Mouse (Mus musculus) kidney, postnatal 36 days (tissue): ENCODE results near the gene Cdh13.

ENCODE experiments used
- DNase-seq, 2 experiments: peaks; one replicate each; pipeline ENCODE4 v3.0.0; 2021 to 2022; ENCODE audit warnings: mixed read lengths in 2 of 2

Gene Cdh13

GRCm38 (mm10) chr8:118455245-118455644, 171.7 kb downstream of the Cdh13 start:
- DNase-seq: no peak

- no peak for DNase-seq
These were observed 181.9 kb downstream of the Cdh13 start for GRCm38 (mm10) chr8:118465330-118465948.

- no peak for DNase-seq
These were observed 194.1 kb downstream of the Cdh13 start for GRCm38 (mm10) chr8:118477587-118477986.

GRCm38 (mm10) chr8:118488735-118489134, 205.2 kb downstream of the Cdh13 start:
- DNase-seq: no peak

GRCm38 (mm10) chr8:118502509-118502908, 219.0 kb downstream of the Cdh13 start:
- no peak for DNase-seq

- no peak for DNase-seq
These were observed 225.9 kb downstream of the Cdh13 start for GRCm38 (mm10) chr8:118509426-118509825.

GRCm38 (mm10) chr8:118513259-118513658, 229.7 kb downstream of the Cdh13 start:
- DNase-seq: peak; percentile 30 to 48

GRCm38 (mm10) chr8:118515616-118516015, 232.1 kb downstream of the Cdh13 start:
- DNase-seq: no peak

- no peak for DNase-seq
These were observed 233.5 kb downstream of the Cdh13 start for GRCm38 (mm10) chr8:118517071-118517470.

- DNase-seq: no peak
These were observed 234.7 kb downstream of the Cdh13 start for GRCm38 (mm10) chr8:118518030-118518741.

- DNase-seq: no peak
These were observed 235.2 kb downstream of the Cdh13 start for GRCm38 (mm10) chr8:118518742-118519102.

GRCm38 (mm10) chr8:118523922-118524321, 240.4 kb downstream of the Cdh13 start:
- DNase-seq: no peak

GRCm38 (mm10) chr8:118538816-118539558, 255.5 kb downstream of the Cdh13 start:
- DNase-seq: no peak

GRCm38 (mm10) chr8:118539559-118539819, 256.0 kb downstream of the Cdh13 start:
- no peak for DNase-seq

GRCm38 (mm10) chr8:118539941-118540340, 256.4 kb downstream of the Cdh13 start:
- no peak for DNase-seq

GRCm38 (mm10) chr8:118552397-118552796, 268.9 kb downstream of the Cdh13 start:
- no peak for DNase-seq

GRCm38 (mm10) chr8:118552842-118553241, 269.3 kb downstream of the Cdh13 start:
- DNase-seq: no peak

- DNase-seq: no peak
These were observed 280.5 kb downstream of the Cdh13 start for GRCm38 (mm10) chr8:118564024-118564423.

GRCm38 (mm10) chr8:118565186-118565585, 281.7 kb downstream of the Cdh13 start:
- DNase-seq: no peak

- peak; percentile 14 to 32 for DNase-seq
These were observed 282.6 kb downstream of the Cdh13 start for GRCm38 (mm10) chr8:118565887-118566747.

GRCm38 (mm10) chr8:118569366-118569765, 285.8 kb downstream of the Cdh13 start:
- no peak for DNase-seq

- no peak for DNase-seq
These were observed 297.7 kb downstream of the Cdh13 start for GRCm38 (mm10) chr8:118581256-118581655.

GRCm38 (mm10) chr8:118582185-118582584, 298.7 kb downstream of the Cdh13 start:
- no peak for DNase-seq
